Mouse (Mus musculus) cerebellum, adult 8-10 months (tissue): ENCODE measurements around the gene Rhbdl1.
"Not testable (repeated sequence)": the region's sequence is repeated elsewhere in the genome, so short reads cannot be mapped to it uniquely, and the experiment has no call there.

Experiments used
- DNase-seq: peaks from one replicate; pipeline ENCODE4 v3.0.0; 2022

Rhbdl1 gene

GRCm38 (mm10) chr17:25871566-25871965 is 34.5 kb upstream of the Rhbdl1 start:
- not testable (repeated sequence) for DNase-seq

DNA sequence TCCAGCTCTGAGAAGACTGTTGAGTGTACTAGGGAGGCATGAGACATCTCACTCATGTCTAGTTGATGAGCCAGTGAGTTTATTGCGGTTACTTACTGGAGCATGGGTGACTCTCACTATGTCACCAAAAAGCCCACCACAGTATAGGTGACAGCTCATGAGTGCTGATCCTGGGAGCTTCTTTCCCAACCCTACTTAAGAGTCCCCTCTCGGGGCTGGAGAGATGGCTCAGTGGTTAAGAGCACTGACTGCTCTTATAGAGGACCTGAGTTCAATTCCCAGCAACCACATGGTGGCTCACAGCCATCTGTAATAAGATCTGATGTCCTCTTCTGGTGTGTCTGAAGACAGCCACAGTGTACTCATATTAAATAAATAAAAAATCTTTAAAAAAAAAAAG is 32.9 kb upstream of the Rhbdl1 start:
- no peak for DNase-seq

- no peak for DNase-seq
These were observed 32.4 kb upstream of the Rhbdl1 start for GRCm38 (mm10) chr17:25869498-25869897.

- peak; percentile 81 for DNase-seq
These were observed 31.6 kb upstream of the Rhbdl1 start, which contains the start of gene Mcrip2 for GRCm38 (mm10) chr17:25868601-25869191. Gene Mcrip2 (minus strand): TSS chr17:25868764.

- peak; percentile 61 for DNase-seq
These were observed 30.9 kb upstream of the Rhbdl1 start for GRCm38 (mm10) chr17:25867836-25868600.

GRCm38 (mm10) chr17:25867509-25867835 is 30.4 kb upstream of the Rhbdl1 start:
- no peak for DNase-seq

GRCm38 (mm10) chr17:25866172-25866571 is 29.1 kb upstream of the Rhbdl1 start:
- no peak for DNase-seq

- no peak for DNase-seq
These were observed 28.2 kb upstream of the Rhbdl1 start for GRCm38 (mm10) chr17:25865288-25865687.

GRCm38 (mm10) chr17:25864311-25864710 is 27.2 kb upstream of the Rhbdl1 start:
- DNase-seq, result peak; percentile 20

DNA sequence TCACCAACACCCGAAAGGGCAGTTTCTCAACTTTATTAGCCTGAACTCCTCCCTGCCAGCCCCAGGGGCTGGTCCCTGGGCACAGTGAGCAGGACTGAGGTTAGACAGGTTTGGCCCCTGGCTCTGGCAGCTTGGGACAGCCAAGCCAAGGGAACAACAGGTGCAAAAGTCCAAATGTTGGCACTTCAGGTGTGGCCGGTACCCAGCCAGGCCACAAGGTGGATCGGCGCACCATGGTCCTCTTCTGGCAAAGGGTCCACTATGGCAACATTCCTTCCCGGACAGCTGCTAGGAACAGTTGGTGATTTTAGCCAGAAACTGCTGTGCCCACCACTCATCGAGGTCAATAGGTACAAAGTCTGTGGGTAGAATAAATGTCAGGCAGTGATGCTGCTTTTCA is 26.6 kb upstream of the Rhbdl1 start:
- peak; percentile 7 for DNase-seq

DNA sequence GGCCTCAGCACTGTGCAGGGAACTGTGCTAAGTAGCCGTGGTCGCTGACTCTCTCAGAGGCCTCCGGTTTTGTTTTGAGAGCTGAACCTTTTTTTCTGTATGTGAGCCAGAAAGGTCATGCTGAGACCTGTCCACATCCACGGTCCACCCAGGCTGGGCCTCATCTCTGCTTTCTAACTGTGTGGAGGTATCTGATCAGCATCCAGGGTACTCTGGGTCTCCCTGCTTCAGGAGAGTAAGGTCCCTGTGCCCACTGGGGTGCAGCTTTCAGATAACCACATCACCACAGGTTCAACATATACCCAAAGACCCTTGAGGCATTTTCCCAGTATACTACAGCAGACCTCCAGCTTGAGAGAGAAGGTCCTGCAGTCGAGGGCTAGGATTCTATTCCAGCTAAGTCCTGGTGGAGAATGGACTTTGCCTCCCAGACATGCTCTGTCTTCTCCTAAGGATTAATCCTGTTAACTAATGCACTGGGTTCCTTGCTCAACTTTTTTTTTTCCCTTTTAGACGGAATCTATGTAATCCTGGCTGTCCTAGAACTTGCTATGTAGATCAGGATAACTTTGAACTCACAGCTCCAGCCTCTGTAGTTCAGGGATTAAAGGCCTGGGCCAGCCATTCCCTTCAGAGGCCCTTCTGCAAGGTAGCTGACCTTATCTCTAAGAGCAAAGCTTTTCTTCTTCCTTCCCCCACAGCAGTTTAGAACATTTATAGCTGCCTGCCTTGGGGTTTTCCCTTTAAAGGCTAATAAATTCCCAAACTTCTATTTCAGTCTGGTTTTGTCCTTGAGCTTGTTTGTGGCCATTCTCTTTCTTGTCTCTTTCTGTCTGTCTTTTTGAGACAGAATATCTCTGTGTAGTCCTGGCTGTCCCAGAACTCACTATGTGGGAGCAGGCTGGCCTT is 24.9 kb upstream of the Rhbdl1 start:
- DNase-seq, result no peak

GRCm38 (mm10) chr17:25860832-25861703 is 24.0 kb upstream of the Rhbdl1 start, which contains the start of gene Wdr90:
Gene Wdr90 (minus strand): TSS chr17:25861501.
- peak; percentile 86 for DNase-seq

DNA sequence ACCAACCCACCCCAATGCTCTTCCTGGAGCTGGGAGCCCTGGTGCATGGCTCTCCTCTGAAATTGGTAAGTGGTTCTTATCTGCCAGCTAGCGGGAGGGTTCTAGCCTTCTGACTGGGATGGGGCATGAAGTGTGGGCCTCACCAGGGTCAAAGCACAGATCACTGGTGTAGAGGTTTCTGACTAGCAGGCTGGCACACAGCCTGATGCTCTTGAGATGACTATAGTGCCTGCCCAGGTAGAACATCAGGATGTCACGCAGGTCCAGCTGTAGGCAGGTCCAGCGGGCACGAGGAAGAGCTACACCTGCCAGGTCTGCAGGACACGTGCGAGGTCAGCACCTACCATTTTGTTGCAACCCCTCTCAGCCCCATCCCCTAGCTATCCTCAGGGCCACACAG is 23.1 kb upstream of the Rhbdl1 start:
- DNase-seq, result no peak

DNA sequence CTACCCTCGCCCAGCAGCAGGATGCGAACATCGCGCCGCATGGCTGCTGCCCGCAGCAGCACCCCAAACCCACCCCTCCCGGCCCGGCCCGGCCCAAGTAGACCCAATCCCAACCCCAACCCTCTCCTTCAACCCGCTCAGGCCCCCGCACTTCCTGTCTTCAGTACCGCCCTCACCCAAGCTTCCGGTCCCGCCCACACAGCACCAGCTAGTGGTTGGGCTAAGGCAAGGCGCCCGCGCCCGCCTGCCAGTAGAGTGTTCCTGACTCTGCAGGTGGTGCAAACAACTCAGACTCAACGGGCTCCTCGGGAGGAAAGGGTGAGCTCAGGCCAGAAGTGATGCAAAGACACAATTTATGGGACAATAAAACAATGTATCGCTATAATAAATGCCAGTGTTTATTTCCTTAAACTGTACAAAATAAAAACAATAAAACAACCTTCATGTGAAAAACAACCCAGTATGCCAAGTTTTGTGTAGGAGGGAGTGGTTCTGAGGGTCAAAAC is 7.4 kb upstream of the Rhbdl1 start, which contains the start of gene Rhot2:
TSS of gene Rhot2 (minus strand) at position 456 of the 506 bp plus-strand sequence.
- peak; percentile 90 for DNase-seq

- peak; percentile 61 for DNase-seq
These were observed 6.7 kb upstream of the Rhbdl1 start for GRCm38 (mm10) chr17:25843636-25844395.

GRCm38 (mm10) chr17:25843122-25843521 is 6.0 kb upstream of the Rhbdl1 start:
- no peak for DNase-seq

DNA sequence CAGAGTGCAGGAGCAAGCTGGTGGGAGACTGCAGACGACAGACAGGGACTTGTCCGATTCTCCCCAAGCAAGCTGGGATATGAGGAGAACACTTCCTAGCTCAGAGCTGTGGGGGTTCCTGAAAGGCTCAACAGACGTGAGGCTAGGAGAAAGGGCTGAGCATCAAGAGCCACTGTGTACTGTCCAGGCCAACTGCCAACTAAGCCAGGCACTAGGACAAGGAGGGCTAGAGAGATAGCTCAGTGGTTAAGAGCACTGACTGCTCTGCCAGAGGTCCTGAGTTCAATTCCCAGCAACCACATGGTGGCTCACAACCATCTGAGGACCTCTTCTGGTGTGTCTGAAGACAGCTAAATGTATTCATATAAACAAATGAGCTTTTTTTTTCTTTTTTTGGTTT is 5.4 kb upstream of the Rhbdl1 start:
- DNase-seq, result no peak

GRCm38 (mm10) chr17:25841117-25841880 is 4.2 kb upstream of the Rhbdl1 start, which contains the start of gene Gm20683:
Gene Gm20683 (minus strand): TSS chr17:25841763.
- no peak for DNase-seq

DNA sequence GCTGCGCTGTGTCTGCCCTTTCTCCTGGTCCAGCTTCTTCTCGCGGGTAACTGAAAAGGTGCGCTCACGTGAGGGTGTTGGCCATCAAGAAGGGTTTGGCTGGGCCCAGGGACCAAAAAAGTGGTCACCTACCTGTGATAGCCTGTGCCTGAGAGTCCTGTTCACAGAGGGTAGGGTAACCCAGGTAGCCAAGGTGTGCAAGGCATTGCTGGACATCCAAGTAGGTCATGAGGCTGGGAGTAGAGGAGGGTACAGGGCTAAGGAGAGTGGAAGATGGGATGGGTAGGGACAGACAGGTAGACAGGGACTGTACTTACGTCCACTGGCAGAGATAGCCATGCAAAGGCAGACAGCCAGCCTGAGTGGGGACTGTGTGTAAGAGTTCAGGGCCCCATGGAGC is 3.4 kb upstream of the Rhbdl1 start:
- no peak for DNase-seq

- DNase-seq, result no peak
These were observed 2.5 kb upstream of the Rhbdl1 start for GRCm38 (mm10) chr17:25839455-25840235.
